Mouse (Mus musculus) adrenal gland, postnatal 25 days (tissue): Measurements from ENCODE around the gene Arhgef19. TPM values are rescaled to one million over a fixed set of nuclear protein-coding genes. Genes with fewer than 3 reads are reported as not detected.

Experiments used
- DNase-seq: peaks from one replicate; pipeline ENCODE4 v3.0.0; 2021; ENCODE audit warnings: mixed read lengths
- total RNA-seq: library from RNA; stranded (reverse); gene quantifications from 2 replicates; pipeline ENCODE4 v1.2.3, GENCODE M21; 2021

The Arhgef19 gene
- total RNA-seq, 1 experiment from 2014 or later = 32.6 TPM

DNA sequence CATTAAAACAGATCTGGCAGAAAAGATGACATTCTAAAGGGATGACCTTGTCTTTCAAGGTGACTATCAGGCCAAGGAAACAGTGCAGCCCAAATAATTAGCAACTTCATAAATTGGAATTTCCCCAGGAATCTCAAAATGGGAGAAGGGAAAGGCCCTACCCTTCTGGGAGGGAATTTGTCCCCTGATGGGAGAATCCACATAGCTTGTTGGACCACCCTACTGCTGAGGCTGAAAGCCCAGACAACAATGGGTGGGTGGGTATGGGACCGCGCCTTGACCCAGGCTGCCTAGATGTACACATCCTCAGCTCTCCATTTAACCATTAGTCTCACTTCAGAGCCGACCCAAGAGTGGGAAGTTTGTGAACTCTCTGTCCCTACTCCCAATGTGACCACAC is 45.2 kb downstream of the Arhgef19 start:
- DNase-seq = no peak

DNA sequence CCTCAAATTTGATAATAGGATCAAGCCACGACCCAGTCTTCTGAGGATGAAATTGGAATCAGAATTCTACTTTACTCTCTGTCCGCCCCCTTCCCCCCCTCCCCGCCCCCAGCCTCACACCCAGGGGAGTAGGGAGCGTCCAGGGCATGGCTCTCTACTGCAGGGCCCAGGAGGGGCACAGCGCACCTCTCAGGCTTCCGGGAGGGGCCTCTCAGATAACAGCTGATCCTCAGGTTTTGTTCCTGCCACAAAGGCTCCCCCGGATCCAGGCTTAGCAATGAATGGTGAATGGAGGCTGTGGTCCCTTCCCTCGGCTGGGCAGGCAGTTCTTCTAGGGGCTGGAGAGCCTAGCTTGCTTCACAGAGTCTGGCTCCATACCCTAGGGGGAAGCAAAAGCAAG is 45.8 kb downstream of the Arhgef19 start:
- DNase-seq = no peak

DNA sequence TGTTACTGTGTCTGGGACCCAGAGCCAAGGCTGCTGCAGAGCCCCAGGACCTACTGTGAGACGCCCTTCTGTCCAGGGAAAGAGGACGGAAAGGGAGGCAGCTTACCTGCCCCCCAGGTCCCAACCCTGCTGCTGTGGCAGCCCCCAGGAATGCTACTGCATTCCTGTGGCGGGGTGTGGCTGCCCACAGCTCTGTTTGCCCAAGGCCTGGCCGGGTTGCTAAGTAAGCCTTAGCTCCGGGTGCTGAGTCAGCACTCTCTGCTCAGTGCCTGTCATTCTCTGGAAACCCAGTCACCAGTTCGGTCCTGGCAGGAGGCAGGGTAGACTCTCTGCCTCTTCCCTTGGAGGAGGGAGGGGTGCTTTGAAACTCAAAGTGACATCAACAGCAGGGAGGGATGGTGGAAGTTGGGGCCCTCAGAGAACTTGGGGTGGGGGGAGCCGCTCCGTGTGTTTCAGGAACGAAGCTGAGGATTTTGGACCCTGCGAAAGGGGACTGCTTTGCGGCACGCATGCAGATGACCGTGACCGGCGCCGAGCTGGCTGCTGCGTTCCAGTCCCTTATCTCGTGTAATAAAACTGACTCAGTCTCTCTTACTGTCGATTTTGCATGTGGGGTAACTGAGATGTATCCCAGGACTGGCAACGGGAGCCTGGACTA is 47.7 kb downstream of the Arhgef19 start:
- DNase-seq = peak; percentile 77

DNA sequence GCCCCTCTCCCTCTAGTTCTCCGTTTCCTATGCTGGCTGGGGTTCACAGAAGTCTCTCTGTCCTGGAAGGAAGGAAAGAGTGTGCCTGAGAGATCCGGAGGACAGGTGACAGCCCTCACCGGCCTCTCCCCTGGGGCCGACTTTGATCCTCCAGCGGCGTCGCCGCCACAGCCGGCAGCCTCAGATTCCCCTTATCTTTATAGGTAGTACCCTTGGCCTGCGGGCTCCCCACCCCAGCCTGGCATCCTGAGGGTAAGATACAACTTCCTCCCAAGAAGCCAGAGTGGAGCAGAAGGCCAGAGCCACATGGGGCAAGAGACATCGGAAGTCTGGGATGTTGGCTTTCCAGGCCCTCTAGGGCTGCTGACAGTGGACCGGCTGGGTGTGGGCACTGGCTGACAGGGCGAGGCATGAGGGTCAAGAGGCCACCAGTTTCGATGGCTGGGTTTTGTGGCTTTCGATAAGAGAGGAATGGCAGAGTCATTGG is 48.3 kb downstream of the Arhgef19 start:
- no peak for DNase-seq

DNA sequence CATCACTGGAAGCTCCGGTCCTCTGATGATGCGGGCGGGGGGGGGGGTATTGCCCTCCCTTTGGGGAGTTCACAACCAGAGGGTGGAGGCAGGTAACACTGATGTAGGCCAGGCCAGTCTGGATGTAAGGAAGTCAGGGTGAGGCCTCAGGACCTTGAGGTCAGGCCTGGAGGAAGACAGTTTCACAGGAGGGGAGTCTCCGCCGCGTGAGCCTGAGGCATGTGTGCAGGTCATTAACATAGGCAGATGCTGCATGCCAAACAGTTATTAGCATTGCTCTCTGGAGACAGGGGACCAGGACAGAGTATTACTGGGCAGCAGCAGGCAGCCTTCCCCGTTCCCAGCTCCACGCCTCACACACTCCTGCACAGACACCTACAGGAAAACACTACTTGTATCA is 48.9 kb downstream of the Arhgef19 start:
- DNase-seq = no peak

DNA sequence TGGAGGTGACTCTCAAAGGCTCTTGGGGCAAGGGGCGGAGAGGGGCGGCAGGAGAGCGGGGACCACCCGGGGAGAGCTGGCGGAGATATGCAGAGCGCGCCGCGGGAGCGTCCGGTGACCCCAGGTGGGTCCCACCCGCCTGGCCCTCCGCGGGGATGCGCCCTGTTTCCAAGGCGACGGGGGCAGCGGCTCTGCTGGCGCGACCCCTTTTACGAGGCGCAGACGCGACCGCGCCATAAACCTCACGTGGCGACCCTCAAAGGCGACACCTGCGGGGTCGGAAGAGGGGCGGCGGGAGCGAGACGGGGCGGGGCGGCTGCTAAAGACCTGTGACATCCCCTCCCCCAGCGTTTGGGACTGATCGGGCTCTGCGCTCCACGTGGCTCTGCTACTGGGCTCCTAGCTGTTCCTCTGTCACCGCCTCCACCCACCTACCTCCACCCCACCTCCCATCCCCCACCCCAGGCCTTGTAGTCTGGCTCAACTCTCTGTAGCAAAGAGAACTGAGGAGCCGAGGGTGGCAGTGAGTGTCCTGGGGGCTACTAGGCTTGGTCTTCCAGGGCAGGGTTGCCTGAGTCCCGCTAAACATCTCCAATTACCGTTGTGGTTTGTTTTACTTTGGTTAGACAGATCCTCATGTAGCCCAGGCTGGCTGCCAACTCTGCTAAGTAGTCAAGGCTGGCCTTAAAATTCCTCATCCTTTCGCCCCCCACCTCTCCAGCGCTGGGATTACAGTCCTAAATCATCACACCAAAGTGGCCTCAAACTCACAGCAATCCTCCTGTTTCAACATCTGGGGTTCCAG is 52.5 kb downstream of the Arhgef19 start:
- no peak for DNase-seq

DNA sequence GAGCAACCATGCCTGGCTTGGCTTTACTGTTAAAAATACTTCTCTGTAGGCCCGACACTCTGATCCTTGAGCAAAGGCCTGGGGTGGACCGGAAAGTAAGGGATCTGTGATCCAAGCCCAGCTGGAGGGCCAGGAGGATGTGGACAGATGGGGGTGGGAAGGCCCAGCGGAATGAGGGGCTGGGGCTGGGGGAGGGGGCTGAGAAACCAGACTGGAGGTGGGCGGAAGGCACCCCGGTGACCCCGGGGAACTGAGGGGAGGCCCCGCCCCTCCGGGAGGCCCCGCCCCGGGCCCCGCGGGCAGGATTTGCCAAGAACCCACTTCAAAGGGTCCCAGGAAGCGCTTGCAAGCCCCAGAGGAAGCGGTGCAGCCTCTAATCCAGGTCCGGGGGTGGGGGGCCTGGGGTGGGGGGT is 56.5 kb downstream of the Arhgef19 start:
- no peak for DNase-seq

DNA sequence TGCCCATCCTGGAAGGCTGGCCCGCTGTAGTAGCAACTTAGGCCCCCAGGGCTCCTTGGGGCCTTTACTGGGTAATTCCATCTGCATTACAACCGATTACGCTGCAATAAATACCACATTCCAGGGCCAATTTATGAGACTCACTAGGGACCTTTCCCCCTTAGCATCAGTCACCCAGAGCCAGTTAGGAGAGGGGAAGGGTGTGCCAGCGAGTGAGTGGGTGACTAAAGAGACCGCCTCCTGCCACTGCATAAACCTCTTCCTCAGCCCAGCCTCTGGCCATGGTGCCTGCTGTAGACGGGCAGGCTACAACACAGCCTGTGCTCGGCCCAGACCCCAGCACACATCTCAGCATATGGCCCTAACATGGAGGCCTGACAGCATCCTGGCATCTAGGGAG is 58.6 kb downstream of the Arhgef19 start:
- no peak for DNase-seq

DNA sequence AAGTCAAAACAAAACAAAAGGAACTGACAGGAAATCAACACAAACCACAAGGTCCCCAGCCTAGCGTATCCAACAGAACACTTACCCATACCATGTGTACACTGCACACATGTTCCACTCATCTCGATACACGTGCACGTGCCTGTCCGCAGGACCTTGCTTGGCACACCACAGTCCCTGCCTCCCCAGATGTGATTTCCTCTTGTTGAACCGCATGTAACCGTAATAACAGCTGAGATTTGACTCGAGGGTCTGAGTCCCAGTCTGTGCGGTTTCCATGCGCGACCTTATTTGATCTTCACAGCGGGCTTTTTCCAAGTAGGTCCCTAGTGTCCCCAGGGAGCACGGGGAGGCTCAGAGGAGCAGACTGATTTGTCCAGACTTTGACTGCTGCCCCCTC is 60.1 kb downstream of the Arhgef19 start:
- no peak for DNase-seq

DNA sequence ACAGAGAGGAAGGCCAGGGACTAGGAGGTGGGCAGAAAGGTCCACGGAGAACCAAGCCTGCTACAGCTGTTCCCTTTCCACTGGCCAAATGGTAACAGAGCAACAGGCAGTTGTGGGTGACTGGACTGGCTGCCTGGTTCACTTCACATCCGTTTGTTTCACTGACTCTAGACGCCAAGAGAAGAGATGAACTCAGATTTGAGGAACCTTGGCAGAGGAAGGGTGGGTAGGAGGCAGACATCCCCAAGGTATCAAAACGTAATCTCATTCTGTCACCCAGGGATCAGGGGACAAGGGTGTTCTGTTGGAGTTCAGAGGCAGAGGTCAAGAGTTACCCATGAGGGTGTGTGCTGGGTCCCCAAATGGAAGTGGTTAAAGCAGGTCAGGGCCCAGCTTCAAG is 60.9 kb downstream of the Arhgef19 start:
- DNase-seq = no peak

DNA sequence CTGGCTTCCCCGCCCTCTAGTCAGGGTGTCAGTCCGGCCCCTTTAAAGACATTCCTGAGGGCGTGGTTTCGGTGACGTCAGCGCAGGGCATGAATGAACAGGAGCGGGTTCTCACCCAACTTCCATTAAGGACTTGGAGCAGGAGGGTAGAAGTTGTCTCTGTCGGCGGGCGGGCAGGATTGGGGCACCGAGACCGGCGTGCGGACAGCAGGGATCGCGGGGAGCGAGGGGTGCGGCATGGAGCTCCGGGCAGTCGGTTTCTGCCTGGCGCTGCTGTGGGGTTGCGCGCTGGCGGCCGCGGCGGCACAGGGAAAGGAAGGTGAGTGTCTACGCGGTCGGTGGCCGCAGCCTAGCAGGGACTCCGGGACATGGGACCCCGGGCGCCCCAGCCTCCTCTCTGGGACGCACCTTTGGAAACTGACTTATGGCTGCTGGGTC is 61.8 kb downstream of the Arhgef19 start, which contains the start of gene Epha2:
TSS of gene Epha2 (plus strand) at position 125 of the 438 bp plus-strand sequence.
- DNase-seq = peak; percentile 95

DNA sequence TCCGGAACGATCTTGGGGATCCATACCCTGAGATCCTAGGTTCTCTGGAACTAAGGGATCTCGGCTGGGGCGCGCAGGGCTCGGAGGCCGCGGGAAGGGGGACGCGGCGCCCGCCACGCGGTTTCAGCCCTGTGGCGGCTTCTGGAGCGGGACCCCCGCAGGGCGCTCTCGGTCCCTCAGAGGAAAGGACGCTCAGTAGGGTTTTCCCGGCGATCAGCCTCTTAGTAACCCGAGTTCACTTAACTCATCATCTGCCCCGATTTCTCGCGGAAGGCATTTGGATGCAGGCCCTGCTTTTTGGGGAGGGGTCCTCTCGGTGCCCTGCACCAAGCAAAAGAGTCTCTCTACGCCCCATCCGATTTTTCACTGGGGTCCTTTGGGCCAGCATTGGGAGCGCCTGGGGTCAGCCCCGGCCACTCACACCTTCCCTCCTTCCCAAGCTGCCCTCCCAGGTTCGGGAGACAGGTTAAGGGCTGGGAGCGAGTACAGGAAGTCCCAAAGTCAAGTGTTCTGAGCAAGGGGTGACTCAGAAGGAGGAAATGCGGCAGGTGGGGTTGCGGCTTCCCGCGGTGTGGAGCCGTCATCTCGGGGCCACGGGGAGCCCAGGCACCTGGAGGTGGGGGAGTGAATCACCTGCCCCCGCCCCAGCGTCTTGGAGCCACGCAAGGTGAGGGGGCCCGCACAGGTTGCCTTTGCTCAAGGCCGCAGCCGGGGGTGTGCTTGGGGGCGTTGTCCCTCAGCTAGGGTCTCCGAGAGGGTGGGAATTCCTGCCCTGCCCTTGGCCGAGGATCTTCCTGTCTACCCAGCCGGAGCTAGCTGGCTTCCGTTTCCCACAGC is 62.5 kb downstream of the Arhgef19 start:
- no peak for DNase-seq

DNA sequence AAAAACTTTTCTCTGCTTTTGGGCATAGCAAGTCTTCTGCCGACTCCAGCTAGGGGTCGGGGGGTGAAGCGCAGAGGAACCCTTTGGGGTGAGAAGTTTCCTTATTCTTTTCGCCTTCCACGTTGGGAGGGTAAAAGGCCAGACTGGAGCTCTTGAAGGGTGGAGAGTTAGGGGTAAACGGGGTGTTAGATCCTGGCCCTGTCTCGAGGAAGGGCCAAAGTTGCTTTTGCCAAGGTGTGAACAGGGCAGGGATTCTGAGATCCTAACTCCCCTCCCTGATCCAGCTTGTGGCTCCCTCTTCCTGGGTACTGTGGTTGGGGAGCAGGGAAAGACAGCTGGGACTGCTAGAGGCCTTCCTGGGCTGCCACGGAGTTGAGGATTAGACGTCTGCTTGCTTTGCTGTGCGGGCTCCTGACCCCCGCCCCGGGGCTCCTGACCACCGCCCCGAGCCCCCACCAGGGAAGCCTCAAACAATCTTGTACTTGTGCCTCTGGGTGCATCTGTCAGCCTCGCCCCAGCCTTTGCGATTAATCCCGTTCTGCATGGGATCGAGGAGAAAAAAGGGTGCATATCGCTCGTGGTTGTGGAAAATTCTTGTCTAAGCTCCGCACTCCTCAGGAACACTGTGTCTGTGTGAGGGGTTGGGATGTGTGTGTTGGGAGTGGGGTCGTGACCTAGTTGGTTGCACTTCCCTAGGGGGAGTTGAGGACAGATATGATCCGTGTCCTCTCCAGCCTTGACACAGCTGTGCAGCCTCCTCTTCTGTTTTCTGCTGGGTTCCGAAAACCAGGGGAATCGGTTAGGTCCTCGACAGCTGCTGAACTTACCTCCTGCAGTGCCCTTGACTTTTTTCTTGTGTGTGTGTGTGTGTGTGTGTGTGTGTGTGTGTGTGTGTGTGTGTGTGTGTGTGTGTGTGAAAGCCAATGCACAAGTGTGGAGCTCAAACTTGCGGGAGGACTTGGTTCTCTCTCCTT is 63.4 kb downstream of the Arhgef19 start:
- no peak for DNase-seq

DNA sequence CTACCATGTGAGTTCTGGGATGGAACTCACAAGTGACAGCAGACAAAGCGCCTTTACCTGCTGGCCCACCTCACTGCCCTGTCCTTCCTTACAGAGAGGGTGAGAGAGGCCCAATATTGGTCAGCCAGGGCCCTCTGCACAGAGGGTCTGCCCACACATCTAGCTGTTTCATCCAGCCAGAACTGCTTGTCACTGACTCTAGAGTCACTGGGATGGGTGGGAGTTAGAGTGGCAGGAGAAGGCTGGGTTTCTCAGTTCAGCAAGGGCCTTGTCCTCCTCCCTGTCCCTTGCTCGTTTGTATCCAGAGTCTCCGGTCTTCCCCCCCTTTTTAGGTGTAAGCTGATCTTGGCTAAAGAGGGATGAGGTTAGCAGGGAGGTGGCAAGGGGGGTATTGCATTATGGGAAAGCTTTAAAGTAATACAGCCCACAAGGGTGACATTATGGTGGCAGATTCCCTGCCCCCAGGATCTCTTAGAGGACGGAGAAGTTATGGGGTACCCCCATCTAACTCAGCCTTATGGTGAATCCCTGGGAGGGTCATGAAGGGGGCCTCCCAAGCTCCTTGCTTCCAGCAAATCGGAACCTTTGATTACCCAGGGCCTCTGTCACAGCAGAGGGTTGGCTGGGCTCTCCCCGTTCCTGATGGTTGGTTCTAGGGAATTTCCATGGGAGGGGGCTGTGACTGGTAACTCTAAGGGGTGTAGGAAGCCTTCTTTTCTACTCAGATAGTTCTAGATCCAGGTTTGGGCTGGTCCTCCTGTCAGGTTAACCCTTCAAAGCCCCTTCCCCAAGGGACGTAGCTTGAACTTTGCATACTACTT is 64.3 kb downstream of the Arhgef19 start:
- no peak for DNase-seq

DNA sequence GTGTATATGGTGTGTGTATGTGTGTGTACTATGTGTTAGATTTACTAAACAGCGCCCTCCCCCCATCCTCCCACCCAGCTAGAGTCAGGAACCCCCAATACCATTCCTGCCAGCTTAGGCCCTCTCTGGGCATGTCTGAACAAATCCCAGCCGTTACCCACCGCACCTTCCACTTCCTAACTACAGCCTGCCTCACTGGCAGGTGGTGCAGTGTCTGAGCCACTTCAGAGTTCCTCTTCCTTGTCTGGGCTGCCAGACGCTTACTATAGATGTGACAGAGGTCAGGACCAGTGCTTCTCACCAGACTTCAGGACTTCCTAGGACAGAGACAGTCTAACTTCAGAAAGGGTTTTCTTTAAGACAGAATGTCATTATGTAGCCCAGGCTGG is 64.9 kb downstream of the Arhgef19 start:
- DNase-seq = no peak

DNA sequence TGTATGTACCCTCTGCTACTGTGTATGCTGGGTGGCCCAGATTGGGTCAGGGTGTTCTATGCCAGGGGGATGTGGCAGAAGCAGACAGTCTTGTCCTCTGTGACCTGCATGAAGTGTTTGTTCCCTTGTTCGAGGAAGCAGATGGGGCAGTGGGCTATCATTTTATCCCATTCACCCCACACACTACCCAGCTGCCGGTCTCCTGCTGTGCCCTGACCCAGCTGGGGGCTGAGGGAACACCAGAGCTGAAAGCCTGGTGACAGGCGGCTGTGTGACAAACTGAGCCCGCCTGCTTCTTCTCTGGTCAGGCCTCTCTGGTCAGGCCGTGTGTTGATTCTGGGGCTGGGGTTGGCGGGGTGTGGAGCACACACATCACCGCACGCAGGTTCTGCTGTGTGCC is 66.8 kb downstream of the Arhgef19 start:
- no peak for DNase-seq
